Mouse (Mus musculus): ENCODE data around the gene 4931423N10Rik. TPM values are rescaled to one million over a fixed set of nuclear protein-coding genes. Genes with fewer than 3 reads are reported as not detected.

The 4931423N10Rik gene
- not detected for polyA plus RNA-seq (2012; fragmentation: generic; extraction: Trizol)
- long read RNA-seq, experiment 1 = 0 reads
- long read RNA-seq, experiment 2 = 0 reads

- H3K27me3 ChIP-seq (ENCODE audit: control insufficient read depth, insufficient read depth, insufficient read length) = no peaks in the 10 kb centered on the region
Observed at GRCm38 (mm10) chr2:23207070-23207526, at the start of gene 4931423N10Rik. Gene 4931423N10Rik, plus strand, starts transcription at chr2:23207476.

GRCm38 (mm10) chr2:23172305-23172704, 35.0 kb upstream of the 4931423N10Rik start:
- Histone ChIP-seq H3K79me3 (ENCODE audit: low read depth) (peaks cover 3% of the 10 kb centered on the region), H3K36me3 (ENCODE audit: control insufficient read depth, insufficient read depth) (peaks cover 88% of the 10 kb centered on the region), H3K27me3 (ENCODE audit: control insufficient read depth, insufficient read depth, insufficient read length) (no peaks in the 10 kb centered on the region), H3K4me3 (ENCODE audit: insufficient read depth, poor library complexity, severe bottlenecking) (no peak overlapping the region), H3K79me2 (ENCODE audit: control insufficient read depth, insufficient read depth) (no peaks in the 10 kb centered on the region), H3ac (ENCODE audit: control insufficient read depth, insufficient read length, low read depth) (no peak overlapping the region)
- TF ChIP-seq MAX (IDR thresholded peaks at IDR 0.05) (no peak), FOSL1 (IDR thresholded peaks at IDR 0.05; ENCODE audit: insufficient read depth, low read length, poor library complexity, severe bottlenecking) (no peak), USF1 (IDR thresholded peaks at IDR 0.05; ENCODE audit: low read depth) (no peak), MYOD1 (IDR thresholded peaks at IDR 0.05; ENCODE audit: control insufficient read depth, insufficient read length, low read depth) (no peak), CEBPB (IDR thresholded peaks at IDR 0.05; ENCODE audit: low read depth) (no peak), CTCF (IDR thresholded peaks at IDR 0.05; ENCODE audit: control insufficient read depth, insufficient read depth, insufficient read length) (no peak), MYOG (IDR thresholded peaks at IDR 0.05; ENCODE audit: control insufficient read depth, extremely low read depth, insufficient read length) (no peak)

More at GRCm38 (mm10) chr2:23207070-23207526, at the start of gene 4931423N10Rik:
- Histone ChIP-seq H3K79me3 (ENCODE audit: low read depth) (no peaks in the 10 kb centered on the region), H3K4me3 (ENCODE audit: insufficient read depth, poor library complexity, severe bottlenecking) (no peak within 1 kb of the TSS), H3ac (ENCODE audit: control insufficient read depth, insufficient read length, low read depth) (no peak within 1 kb of the TSS), H3K36me3 (ENCODE audit: control insufficient read depth, insufficient read depth) (no peaks in the 10 kb centered on the region), H3K79me2 (ENCODE audit: control insufficient read depth, insufficient read depth) (no peaks in the 10 kb centered on the region)
- TF ChIP-seq FOSL1 (IDR thresholded peaks at IDR 0.05; ENCODE audit: insufficient read depth, low read length, poor library complexity, severe bottlenecking) = no peak
- TF ChIP-seq USF1 (IDR thresholded peaks at IDR 0.05; ENCODE audit: low read depth) = no peak
- no peak for TF ChIP-seq MAX (IDR thresholded peaks at IDR 0.05)
- no peak for TF ChIP-seq CEBPB (IDR thresholded peaks at IDR 0.05; ENCODE audit: low read depth)
- no peak for TF ChIP-seq MYOD1 (IDR thresholded peaks at IDR 0.05; ENCODE audit: control insufficient read depth, insufficient read length, low read depth)
- no peak for TF ChIP-seq CTCF (IDR thresholded peaks at IDR 0.05; ENCODE audit: control insufficient read depth, insufficient read depth, insufficient read length)
- TF ChIP-seq MYOG (IDR thresholded peaks at IDR 0.05; ENCODE audit: control insufficient read depth, extremely low read depth, insufficient read length) = no peak

DNA sequence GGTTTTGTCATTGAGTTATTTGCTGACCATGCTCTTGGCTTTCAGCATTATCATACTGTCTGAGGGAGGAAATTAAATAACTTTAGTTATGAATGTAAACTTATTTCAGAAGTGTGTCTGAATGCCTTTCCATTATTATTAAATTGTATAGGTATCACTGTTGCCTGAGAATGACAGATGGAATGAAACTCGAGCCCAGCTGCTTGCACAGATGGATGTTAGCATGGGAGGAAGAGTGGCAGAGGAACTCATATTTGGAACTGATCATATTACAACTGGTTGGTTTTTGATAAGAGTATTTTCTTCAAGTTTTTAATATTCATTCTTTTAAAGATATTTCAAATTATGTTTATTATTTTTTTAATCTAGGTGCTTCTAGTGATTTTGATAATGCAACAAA, 12.9 kb upstream of the 4931423N10Rik start:
- H3K79me3 ChIP-seq (ENCODE audit: low read depth) = no peaks in the 10 kb centered on the region
- H3K79me2 ChIP-seq (ENCODE audit: control insufficient read depth, insufficient read depth) = no peaks in the 10 kb centered on the region
- H3ac ChIP-seq (ENCODE audit: control insufficient read depth, insufficient read length, low read depth) = no peak overlapping the region
- no peak overlapping the region for H3K4me3 ChIP-seq (ENCODE audit: insufficient read depth, poor library complexity, severe bottlenecking)
- no peak for TF ChIP-seq CTCF (IDR thresholded peaks at IDR 0.05; ENCODE audit: control insufficient read depth, insufficient read depth, insufficient read length)
- no peaks in the 10 kb centered on the region for H3K27me3 ChIP-seq (ENCODE audit: control insufficient read depth, insufficient read depth, insufficient read length)
- peaks cover 90% of the 10 kb centered on the region for H3K36me3 ChIP-seq (ENCODE audit: control insufficient read depth, insufficient read depth)

- no peak for TF ChIP-seq CEBPB (IDR thresholded peaks at IDR 0.05; ENCODE audit: low read depth)
- TF ChIP-seq MYOG (IDR thresholded peaks at IDR 0.05; ENCODE audit: control insufficient read depth, extremely low read depth, insufficient read length) = no peak
- TF ChIP-seq MYOD1 (IDR thresholded peaks at IDR 0.05; ENCODE audit: control insufficient read depth, insufficient read length, low read depth) = no peak
- no peaks in the 10 kb centered on the region for H3K79me3 ChIP-seq (ENCODE audit: low read depth)
- peaks cover 41% of the 10 kb centered on the region for H3K36me3 ChIP-seq (ENCODE audit: control insufficient read depth, insufficient read depth)
Observed at GRCm38 (mm10) chr2:23201034-23201433, 6.2 kb upstream of the 4931423N10Rik start.

DNA sequence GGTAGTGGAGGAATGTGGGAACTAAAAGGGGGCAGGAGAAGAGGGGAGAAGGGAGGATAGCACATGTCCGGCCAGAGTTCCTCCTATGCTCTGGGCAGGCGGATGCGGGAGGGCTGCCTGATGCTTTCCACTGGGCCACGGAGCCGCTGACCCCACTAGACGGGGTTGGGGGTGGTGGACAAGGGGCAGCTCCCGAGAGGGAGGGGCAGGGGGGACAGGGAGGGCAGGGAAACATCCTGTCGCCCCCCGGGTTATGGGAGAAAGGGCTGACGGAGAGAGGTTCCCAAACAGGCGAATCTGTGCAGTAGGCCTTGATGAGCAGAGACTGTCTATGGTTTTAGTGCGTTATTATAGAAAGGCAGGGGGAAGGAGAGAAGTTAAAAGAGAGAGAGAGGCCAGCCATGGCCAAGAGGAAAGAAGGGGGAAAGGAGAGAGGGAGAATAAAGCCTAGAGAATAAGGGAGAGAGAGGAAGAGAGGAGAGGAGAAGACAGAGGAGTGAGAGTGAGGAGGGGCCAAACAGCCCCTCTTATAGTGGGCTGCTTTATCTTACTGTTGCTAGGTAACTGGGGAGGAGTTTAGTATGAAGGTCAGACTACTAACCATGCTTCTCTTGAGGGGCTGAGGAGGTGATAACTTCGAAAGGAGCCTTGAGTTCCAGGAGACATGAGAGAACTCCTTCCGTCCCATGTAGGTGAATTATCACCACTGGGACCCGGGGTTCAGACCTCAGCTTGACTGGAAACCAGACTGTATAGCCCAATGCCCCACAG, 4.2 kb upstream of the 4931423N10Rik start:
- no peak overlapping the region for H3K4me3 ChIP-seq (ENCODE audit: insufficient read depth, poor library complexity, severe bottlenecking)
- H3ac ChIP-seq (ENCODE audit: control insufficient read depth, insufficient read length, low read depth) = no peak overlapping the region
- H3K36me3 ChIP-seq (ENCODE audit: control insufficient read depth, insufficient read depth) = peaks cover 24% of the 10 kb centered on the region
- no peaks in the 10 kb centered on the region for H3K27me3 ChIP-seq (ENCODE audit: control insufficient read depth, insufficient read depth, insufficient read length)
- no peaks in the 10 kb centered on the region for H3K79me2 ChIP-seq (ENCODE audit: control insufficient read depth, insufficient read depth)
- no peak for TF ChIP-seq CTCF (IDR thresholded peaks at IDR 0.05; ENCODE audit: control insufficient read depth, insufficient read depth, insufficient read length)
- TF ChIP-seq MAX (IDR thresholded peaks at IDR 0.05) = no peak
- no peak for TF ChIP-seq MYOD1 (IDR thresholded peaks at IDR 0.05; ENCODE audit: control insufficient read depth, insufficient read length, low read depth)
- TF ChIP-seq FOSL1 (IDR thresholded peaks at IDR 0.05; ENCODE audit: insufficient read depth, low read length, poor library complexity, severe bottlenecking) = no peak
- TF ChIP-seq USF1 (IDR thresholded peaks at IDR 0.05; ENCODE audit: low read depth) = no peak
- TF ChIP-seq CEBPB (IDR thresholded peaks at IDR 0.05; ENCODE audit: low read depth) = no peak
- no peak for TF ChIP-seq MYOG (IDR thresholded peaks at IDR 0.05; ENCODE audit: control insufficient read depth, extremely low read depth, insufficient read length)
- H3K79me3 ChIP-seq (ENCODE audit: low read depth) = no peaks in the 10 kb centered on the region

More at GRCm38 (mm10) chr2:23201034-23201433, 6.2 kb upstream of the 4931423N10Rik start:
- no peaks in the 10 kb centered on the region for H3K79me2 ChIP-seq (ENCODE audit: control insufficient read depth, insufficient read depth)
- H3K27me3 ChIP-seq (ENCODE audit: control insufficient read depth, insufficient read depth, insufficient read length) = no peaks in the 10 kb centered on the region
- no peak overlapping the region for H3K4me3 ChIP-seq (ENCODE audit: insufficient read depth, poor library complexity, severe bottlenecking)
- H3ac ChIP-seq (ENCODE audit: control insufficient read depth, insufficient read length, low read depth) = no peak overlapping the region

GRCm38 (mm10) chr2:23213661-23214060, 6.4 kb downstream of the 4931423N10Rik start:
- no peak for TF ChIP-seq CTCF (IDR thresholded peaks at IDR 0.05; ENCODE audit: control insufficient read depth, insufficient read depth, insufficient read length)
- TF ChIP-seq MYOG (IDR thresholded peaks at IDR 0.05; ENCODE audit: control insufficient read depth, extremely low read depth, insufficient read length) = no peak
- no peak for TF ChIP-seq FOSL1 (IDR thresholded peaks at IDR 0.05; ENCODE audit: insufficient read depth, low read length, poor library complexity, severe bottlenecking)
- no peak for TF ChIP-seq MYOD1 (IDR thresholded peaks at IDR 0.05; ENCODE audit: control insufficient read depth, insufficient read length, low read depth)
- no peak for TF ChIP-seq MAX (IDR thresholded peaks at IDR 0.05)
- TF ChIP-seq CEBPB (IDR thresholded peaks at IDR 0.05; ENCODE audit: low read depth) = no peak
- no peak for TF ChIP-seq USF1 (IDR thresholded peaks at IDR 0.05; ENCODE audit: low read depth)
- Histone ChIP-seq H3K36me3 (ENCODE audit: control insufficient read depth, insufficient read depth) (no peaks in the 10 kb centered on the region), H3K4me3 (ENCODE audit: insufficient read depth, poor library complexity, severe bottlenecking) (no peak overlapping the region), H3K79me3 (ENCODE audit: low read depth) (no peaks in the 10 kb centered on the region), H3ac (ENCODE audit: control insufficient read depth, insufficient read length, low read depth) (no peak overlapping the region), H3K79me2 (ENCODE audit: control insufficient read depth, insufficient read depth) (no peaks in the 10 kb centered on the region), H3K27me3 (ENCODE audit: control insufficient read depth, insufficient read depth, insufficient read length) (no peaks in the 10 kb centered on the region)
